7 mouse cellular contexts compared by ENCODE assay signal in the genomic region with DNA sequence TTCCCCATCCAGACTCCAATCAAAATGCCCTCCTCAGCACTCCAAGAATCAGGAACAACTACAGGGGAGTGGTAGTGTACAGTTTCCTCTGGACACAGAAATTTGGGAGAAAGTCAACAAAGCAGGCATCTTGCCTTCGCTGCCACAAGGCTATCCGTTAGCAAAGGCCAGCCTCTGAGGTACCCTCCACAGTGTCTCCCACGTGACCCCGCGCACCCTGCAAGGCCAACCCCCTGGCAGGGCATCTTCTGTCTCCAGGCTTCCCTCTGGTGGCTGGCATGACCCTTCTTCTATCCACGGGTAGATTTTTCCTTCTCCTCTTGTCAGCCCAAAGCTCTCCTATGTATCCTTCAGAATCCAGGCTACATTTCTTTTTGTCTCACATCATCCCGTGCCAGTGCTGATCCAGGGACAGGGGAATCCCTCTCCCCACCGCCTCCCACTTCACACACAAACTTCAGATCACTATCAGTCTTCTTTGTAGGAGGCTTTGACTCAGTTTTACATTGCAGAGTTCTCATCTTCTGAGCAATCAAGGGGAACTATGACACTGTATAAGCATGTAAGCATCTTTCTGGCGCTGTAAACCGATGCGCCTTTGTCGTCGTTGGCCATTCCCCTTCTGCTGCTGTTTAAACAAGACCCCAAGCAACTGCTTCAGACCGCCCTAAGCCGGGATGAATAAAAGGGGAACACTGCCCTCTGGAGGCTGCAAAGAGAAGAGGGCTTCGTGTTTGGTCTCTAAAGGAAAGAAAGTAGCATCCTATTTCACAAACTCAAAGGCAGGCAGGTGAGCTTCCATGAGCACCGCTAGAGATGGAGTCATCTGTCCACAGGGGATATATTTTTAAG.
A peak's percentile ranks its signal among the peaks of the same experiment; 100 is the strongest.
DNase-seq lines count a peak whose midpoint lies in the region; ATAC-seq and TF ChIP-seq lines count a peak whose summit lies in the region.

No protein-coding gene starts in this region.

- no peak for TF ChIP-seq POLR2A in ES-Bruce4 (IDR thresholded peaks at IDR 0.05; ENCODE audit: insufficient read depth, low read length)
- no peak for TF ChIP-seq POLR2A in small intestine, adult 2 months (IDR thresholded peaks at IDR 0.05; ENCODE audit: low read depth, low read length)

- intact Hi-C loops in gastrocnemius, postnatal 14 days (cut with DNase I; ENCODE audit: low total_unique reads): loop anchor here (5.0 kb wide), 1 partner anchor 345 kb away; no protein-coding TSS in a partner anchor

- H3K4me2 ChIP-seq in kidney, embryonic 14.5 days (replicated peaks; ENCODE audit: low read depth, low read length): no peak overlapping the region

- peak; percentile 52 for DNase-seq in 416B (ENCODE audit: low read depth)
- peak; percentile 25 to 68 for DNase-seq in cerebellum, postnatal 25 days
- DNase-seq in gastrocnemius, postnatal 14 days: peak; percentile 32
- DNase-seq in lung, postnatal 14 days: peak; percentile 32

- H3K36me3 ChIP-seq in ES-Bruce4 (ENCODE audit: control insufficient read depth, insufficient read depth, low read length, poor library complexity, severe bottlenecking): no peaks in the 10 kb centered on the region
- no peaks in the 10 kb centered on the region for H3K36me3 ChIP-seq in kidney, embryonic 14.5 days (ENCODE audit: control insufficient read depth, insufficient read depth, low read length)
- H3K36me3 ChIP-seq in small intestine, adult 2 months (ENCODE audit: control insufficient read depth, insufficient read depth, low read length): no peaks in the 10 kb centered on the region

- no peak overlapping the region for H3K9ac ChIP-seq in ES-Bruce4 (ENCODE audit: low read depth, poor library complexity, severe bottlenecking)
- no peak overlapping the region for H3K9ac ChIP-seq in kidney, embryonic 14.5 days (ENCODE audit: low read depth, low read length)

- no peak overlapping the region for H3K4me3 ChIP-seq in ES-Bruce4 (ENCODE audit: low read depth, low read length)
- no peak overlapping the region for H3K4me3 ChIP-seq in kidney, embryonic 14.5 days (ENCODE audit: low read length)
- H3K4me3 ChIP-seq in small intestine, adult 2 months (ENCODE audit: low read depth, low read length): no peak overlapping the region

- H3K27me3 ChIP-seq in ES-Bruce4 (ENCODE audit: control insufficient read depth, insufficient read depth, low read length, poor library complexity, severe bottlenecking): no peaks in the 10 kb centered on the region
- H3K27me3 ChIP-seq in kidney, embryonic 14.5 days (ENCODE audit: control insufficient read depth, insufficient read depth, low read length): no peaks in the 10 kb centered on the region
- H3K27me3 ChIP-seq in small intestine, adult 2 months (ENCODE audit: control insufficient read depth, insufficient read depth, low read length): no peaks in the 10 kb centered on the region

- no peaks in the 10 kb centered on the region for H3K4me1 ChIP-seq in ES-Bruce4 (ENCODE audit: control insufficient read depth, insufficient read depth, low read length)
- H3K4me1 ChIP-seq in kidney, embryonic 14.5 days (ENCODE audit: control insufficient read depth, insufficient read depth, low read length): no peaks in the 10 kb centered on the region
- H3K4me1 ChIP-seq in small intestine, adult 2 months (ENCODE audit: control insufficient read depth, insufficient read depth, insufficient read length, low read length): no peaks in the 10 kb centered on the region

- H3K27ac ChIP-seq in ES-Bruce4 (ENCODE audit: insufficient read depth, low read length): no peak overlapping the region
- no peak overlapping the region for H3K27ac ChIP-seq in kidney, embryonic 14.5 days (ENCODE audit: low read depth, low read length)
- no peak overlapping the region for H3K27ac ChIP-seq in small intestine, adult 2 months (ENCODE audit: insufficient read depth, low read depth, low read length)

- peak; percentile 82 for ATAC-seq in kidney, embryonic 14.5 days (ENCODE audit: low FRiP score, low TSS enrichment)

- 32% methylated on average over 17 of the region's 17 CpGs for WGBS in kidney, embryonic 14.5 days
- WGBS in small intestine, adult 2 months: 36% methylated on average over 17 of the region's 17 CpGs

- no peaks in the 10 kb centered on the region for H3K9me3 ChIP-seq in ES-Bruce4 (replicated peaks; ENCODE audit: control insufficient read depth, insufficient read depth, low read length, poor library complexity, severe bottlenecking)
- H3K9me3 ChIP-seq in kidney, embryonic 14.5 days (ENCODE audit: control insufficient read depth, low read length): no peaks in the 10 kb centered on the region

- no peak for TF ChIP-seq EP300 in ES-Bruce4 (IDR thresholded peaks at IDR 0.05; ENCODE audit: insufficient read depth, low read depth, low read length)

- peak; percentile 63 for TF ChIP-seq CTCF in ES-Bruce4 (IDR thresholded peaks at IDR 0.05; ENCODE audit: low read depth, low read length)
- TF ChIP-seq CTCF in small intestine, adult 2 months (IDR thresholded peaks at IDR 0.05; ENCODE audit: extremely low read depth, insufficient read length, insufficient replicate concordance, low read depth, low read length): peak; percentile 56; the same call in 1 of the 2 replicates
